Mouse (Mus musculus) heart, embryonic 12.5 days (tissue): ENCODE data around the gene Cntrl. TPM values are rescaled to one million over a fixed set of nuclear protein-coding genes. Genes with fewer than 3 reads are reported as not detected.
A peak's percentile ranks its signal among the peaks of the same experiment; 100 is the strongest.

Experiments
- ATAC-seq: fragments of 200-750 bp; cut with Nextera tagmentation; 2 replicates; pipeline ENCODE4 v1.8.0; 2017; ENCODE audit warnings: moderate TSS enrichment, moderate library complexity; ENCODE audit not compliant: insufficient number of reproducible peaks, low FRiP score
- H3K27ac ChIP-seq: fragments of 300-500 bp; sonication (generic); 2 replicates; pipeline ENCODE4 v1.5.1; 2016; ENCODE audit warnings: mild to moderate bottlenecking, moderate library complexity; ENCODE audit not compliant: poor library complexity, severe bottlenecking
- H3K27me3 ChIP-seq: fragments of 300-500 bp; sonication (generic); replicated peaks from 2 replicates; pipeline ENCODE4 v1.6.1; 2016; ENCODE audit warnings: mild to moderate bottlenecking, moderate library complexity
- H3K36me3 ChIP-seq: fragments of 300-500 bp; sonication (generic); 2 replicates; pipeline ENCODE4 v1.6.1; 2016; ENCODE audit warnings: mild to moderate bottlenecking, moderate library complexity
- H3K4me1 ChIP-seq: fragments of 300-500 bp; sonication (generic); replicated peaks from 2 replicates; pipeline ENCODE4 v1.6.1; 2016; ENCODE audit warnings: mild to moderate bottlenecking
- H3K4me2 ChIP-seq: fragments of 300-500 bp; sonication (generic); 2 replicates; pipeline ENCODE4 v1.6.1; 2016; ENCODE audit warnings: mild to moderate bottlenecking, moderate library complexity
- H3K4me3 ChIP-seq: fragments of 300-500 bp; sonication (generic); 2 replicates; pipeline ENCODE4 v1.5.1; 2016; ENCODE audit warnings: mild to moderate bottlenecking
- H3K9ac ChIP-seq: fragments of 300-500 bp; sonication (generic); 2 replicates; pipeline ENCODE4 v1.6.1; 2016; ENCODE audit warnings: mild to moderate bottlenecking, moderate library complexity
- H3K9me3 ChIP-seq: fragments of 300-500 bp; sonication (generic); replicated peaks from 2 replicates; pipeline ENCODE4 v1.6.1; 2016; ENCODE audit warnings: mild to moderate bottlenecking, moderate library complexity
- WGBS: fragments of 180-500 bp; shearing (Covaris S2); methylation state at CpG from one replicate; pipeline ENCODE4 v1.1.7; 2016; 5-methylcytosine and 5-hydroxymethylcytosine counted together
- polyA plus RNA-seq: library from polyadenylated mRNA; unstranded; fragments of >200 nt; fragmentation: Nextera tagmentation; extraction: Ambion mirVana; gene quantifications from 2 replicates; pipeline ENCODE4 v1.2.1, GENCODE M21; 2016

Cntrl gene
- polyA plus RNA-seq, 1 experiment from 2014 or later = 22.0 TPM

DNA sequence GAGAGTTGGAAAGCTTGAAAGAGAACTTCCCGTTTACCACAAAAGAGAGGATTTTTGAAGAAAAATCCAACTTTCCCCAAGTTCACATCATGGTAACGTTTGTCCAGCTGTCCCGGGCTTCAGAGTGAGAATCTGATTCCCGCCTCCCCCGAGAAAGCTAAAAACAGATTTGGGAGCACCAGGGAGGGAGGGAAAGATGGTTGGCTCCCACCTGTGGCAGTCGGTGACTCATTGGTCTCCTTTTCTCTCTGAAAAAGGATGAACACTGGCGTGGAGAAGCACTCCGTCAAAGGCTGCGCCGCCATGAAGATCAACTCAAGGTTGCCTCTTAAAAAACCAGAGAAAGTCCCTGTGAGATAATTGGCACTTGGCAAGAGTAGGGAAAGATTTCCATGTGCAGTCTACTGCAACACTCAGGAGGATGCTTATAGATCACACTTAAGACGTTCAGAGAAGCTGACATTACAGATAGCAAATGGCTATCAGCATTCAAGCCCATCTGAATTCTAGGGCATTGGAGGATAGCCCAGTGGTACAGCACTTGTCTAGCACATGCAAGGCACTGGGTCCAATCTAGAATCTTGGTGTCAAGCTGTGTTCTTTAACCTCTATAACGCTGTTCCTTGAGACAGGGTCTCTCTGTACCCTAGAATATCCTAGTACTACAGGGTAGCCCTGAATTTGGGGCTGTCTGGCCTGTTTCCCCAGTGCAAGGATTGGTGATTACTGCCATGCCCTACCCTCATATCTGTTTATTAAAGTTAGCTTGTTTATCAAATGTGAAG is 66.2 kb downstream of the Cntrl start:
- WGBS = 83% methylated on average over 12 of the region's 12 CpGs
- no peak for ATAC-seq
- H3K4me1 ChIP-seq = peaks cover 30% of the 10 kb centered on the region
- peaks cover 87% of the 10 kb centered on the region for H3K36me3 ChIP-seq
- H3K27me3 ChIP-seq = no peaks in the 10 kb centered on the region
- no peak overlapping the region for H3K9ac ChIP-seq
- no peaks in the 10 kb centered on the region for H3K9me3 ChIP-seq
- no peak overlapping the region for H3K4me2 ChIP-seq
- no peak overlapping the region for H3K27ac ChIP-seq
- no peak overlapping the region for H3K4me3 ChIP-seq

GRCm38 (mm10) chr2:35178153-35178552 is 68.9 kb downstream of the Cntrl start:
- no peak overlapping the region for H3K9ac ChIP-seq
- no peak overlapping the region for H3K4me2 ChIP-seq
- peaks cover 81% of the 10 kb centered on the region for H3K36me3 ChIP-seq
- no peak overlapping the region for H3K4me3 ChIP-seq
- H3K4me1 ChIP-seq = peaks cover 21% of the 10 kb centered on the region
- H3K9me3 ChIP-seq = no peaks in the 10 kb centered on the region
- H3K27me3 ChIP-seq = no peaks in the 10 kb centered on the region
- ATAC-seq = no peak
- H3K27ac ChIP-seq = no peak overlapping the region
- 83% methylated on average over 3 of the region's 3 CpGs for WGBS

DNA sequence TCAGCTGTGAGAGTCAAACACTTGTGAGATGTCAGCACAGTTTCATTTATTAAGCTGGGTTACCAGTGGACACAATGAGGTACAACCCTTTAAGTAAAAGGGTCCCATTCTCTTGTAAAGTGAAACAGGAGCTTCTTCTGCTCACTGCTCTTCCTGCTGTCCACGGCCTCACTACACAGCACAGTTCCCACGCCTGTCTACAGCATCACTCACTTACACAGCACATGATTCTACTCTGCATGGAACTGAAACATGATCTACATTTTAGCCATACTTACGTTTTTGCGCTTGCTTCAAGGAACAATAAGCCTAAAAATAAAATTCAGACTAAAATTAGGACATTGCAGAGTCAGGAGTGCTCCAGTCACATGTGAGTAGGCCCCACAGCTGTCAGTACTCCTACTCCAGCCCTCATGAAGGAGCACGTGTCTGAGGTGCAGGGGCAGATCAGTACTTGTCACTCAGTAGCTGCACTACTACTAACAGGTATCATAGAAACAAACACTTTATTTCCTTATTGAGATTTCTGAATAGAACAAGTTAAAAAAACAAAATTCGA is 73.9 kb downstream of the Cntrl start:
- Histone ChIP-seq H3K4me1 (peaks cover 10% of the 10 kb centered on the region; the same call in 1 of the 2 replicates), H3K4me2 (no peak overlapping the region), H3K4me3 (no peak overlapping the region), H3K36me3 (peaks cover 55% of the 10 kb centered on the region), H3K27me3 (no peaks in the 10 kb centered on the region), H3K9me3 (no peaks in the 10 kb centered on the region), H3K27ac (peak overlapping the region; percentile 79), H3K9ac (no peak overlapping the region)
- WGBS = 64% methylated on average over 6 of the region's 6 CpGs
- ATAC-seq = 0 out of 2 replicates have a peak, but pooled peaks have one; percentile 45

DNA sequence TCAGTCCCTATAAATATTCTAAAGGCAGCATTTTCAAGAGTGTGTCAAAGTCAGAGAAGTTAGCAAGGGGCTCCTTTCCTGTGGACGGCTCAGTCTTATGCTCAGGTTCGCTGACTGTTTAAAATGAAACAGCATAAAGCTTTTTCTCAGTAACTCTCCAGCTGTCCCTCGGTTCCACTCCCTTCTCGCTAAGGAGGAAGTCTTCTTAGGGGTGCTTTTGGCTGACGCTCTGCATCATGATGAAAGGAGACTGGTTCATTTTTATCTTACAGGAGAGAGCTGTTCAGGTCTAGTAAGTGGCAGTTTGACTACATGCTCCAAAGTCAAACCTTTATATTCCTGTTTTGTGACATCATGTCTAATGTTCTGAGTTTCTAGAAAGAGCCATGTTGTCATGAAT is 79.6 kb downstream of the Cntrl start:
- Histone ChIP-seq H3K27me3 (no peaks in the 10 kb centered on the region), H3K9ac (no peak overlapping the region), H3K4me2 (no peak overlapping the region), H3K4me1 (peaks cover 7% of the 10 kb centered on the region), H3K4me3 (no peak overlapping the region), H3K27ac (no peak overlapping the region), H3K36me3 (peaks cover 42% of the 10 kb centered on the region), H3K9me3 (no peaks in the 10 kb centered on the region)
- 81% methylated on average over 5 of the region's 5 CpGs for WGBS
- no peak for ATAC-seq

GRCm38 (mm10) chr2:35193976-35194375 is 84.7 kb downstream of the Cntrl start:
- no peak overlapping the region for H3K9ac ChIP-seq
- no peaks in the 10 kb centered on the region for H3K27me3 ChIP-seq
- H3K27ac ChIP-seq = no peak overlapping the region
- ATAC-seq = no peak
- no peak overlapping the region for H3K4me2 ChIP-seq
- WGBS = 86% methylated on average over 1 of the region's 1 CpGs
- H3K4me1 ChIP-seq = peaks cover 13% of the 10 kb centered on the region
- peaks cover 21% of the 10 kb centered on the region for H3K36me3 ChIP-seq
- no peak overlapping the region for H3K4me3 ChIP-seq
- H3K9me3 ChIP-seq = no peaks in the 10 kb centered on the region

- peaks cover 18% of the 10 kb centered on the region for H3K4me1 ChIP-seq
- no peak overlapping the region for H3K4me3 ChIP-seq
- no peaks in the 10 kb centered on the region for H3K27me3 ChIP-seq
- H3K4me2 ChIP-seq = no peak overlapping the region
- H3K27ac ChIP-seq = no peak overlapping the region
- 64% methylated on average over 6 of the region's 6 CpGs for WGBS
- peaks cover 8% of the 10 kb centered on the region for H3K36me3 ChIP-seq
- no peak overlapping the region for H3K9ac ChIP-seq
- no peaks in the 10 kb centered on the region for H3K9me3 ChIP-seq
- ATAC-seq = no peak
These were observed 86.6 kb downstream of the Cntrl start for GRCm38 (mm10) chr2:35195626-35196544.

GRCm38 (mm10) chr2:35199541-35199940 is 90.2 kb downstream of the Cntrl start:
- no peaks in the 10 kb centered on the region for H3K9me3 ChIP-seq
- peak overlapping the region; percentile 99; the same call in 1 of the 2 replicates for H3K27ac ChIP-seq

GRCm38 (mm10) chr2:35199971-35200897 is 90.9 kb downstream of the Cntrl start:
- peak; percentile 87 for ATAC-seq
- Histone ChIP-seq H3K9me3 (no peaks in the 10 kb centered on the region), H3K36me3 (no peaks in the 10 kb centered on the region), H3K9ac (peak overlapping the region; percentile 99), H3K27me3 (no peaks in the 10 kb centered on the region), H3K4me3 (peak overlapping the region; percentile 89), H3K27ac (peak overlapping the region; percentile 99), H3K4me1 (peaks cover 15% of the 10 kb centered on the region), H3K4me2 (peak overlapping the region; percentile 76)
- under 1% methylated on average over 86 of the region's 90 CpGs for WGBS

More at GRCm38 (mm10) chr2:35199541-35199940, 90.2 kb downstream of the Cntrl start:
- no peak for ATAC-seq
- Histone ChIP-seq H3K4me2 (peak overlapping the region; percentile 76), H3K9ac (peak overlapping the region; percentile 99), H3K4me3 (peak overlapping the region; percentile 89), H3K36me3 (no peaks in the 10 kb centered on the region), H3K4me1 (peaks cover 15% of the 10 kb centered on the region), H3K27me3 (no peaks in the 10 kb centered on the region)
- WGBS = 9% methylated on average over 5 of the region's 5 CpGs

DNA sequence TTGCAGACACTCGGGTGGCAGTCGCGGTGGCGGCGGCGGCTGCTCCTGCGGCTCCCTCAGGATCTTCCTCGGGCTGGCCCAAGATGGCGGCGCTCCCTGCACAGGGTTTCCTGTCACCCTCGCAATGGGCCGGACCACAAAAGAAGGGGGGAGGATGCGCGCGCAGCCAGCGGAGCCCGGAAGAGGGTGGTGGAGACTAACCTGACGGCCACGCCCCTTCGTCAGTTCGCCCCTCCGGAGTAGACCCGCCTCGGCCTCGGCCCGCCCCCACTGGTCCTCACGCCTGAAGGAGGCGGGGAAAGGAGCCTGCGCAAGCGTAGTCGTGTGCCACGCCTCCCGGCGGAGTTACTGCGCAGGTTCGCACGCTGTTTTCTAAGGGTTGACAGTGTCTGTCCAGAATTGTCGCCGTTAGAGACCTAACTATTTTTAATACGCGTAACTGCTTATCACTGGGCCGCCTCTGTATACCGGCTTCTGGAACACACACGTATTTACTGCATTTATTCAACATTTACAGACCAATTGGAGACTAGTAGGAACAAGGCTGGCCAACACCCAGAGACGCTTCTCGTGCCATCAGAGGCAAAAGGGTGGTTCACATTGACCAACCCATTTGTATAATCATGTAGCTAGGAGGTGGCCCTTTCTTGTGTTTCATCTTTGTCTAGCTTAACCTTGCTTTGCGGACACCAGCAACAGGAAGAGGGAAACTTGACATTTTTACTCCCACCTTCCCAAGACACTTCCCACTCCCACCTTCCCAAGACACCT is 91.8 kb downstream of the Cntrl start, which contains the start of gene Rab14:
TSS of gene Rab14 (minus strand) at position 223 of the 771 bp plus-strand sequence.
- under 1% methylated on average over 45 of the region's 47 CpGs for WGBS
- H3K4me1 ChIP-seq = peaks cover 15% of the 10 kb centered on the region
- ATAC-seq = peak; percentile 98
- H3K36me3 ChIP-seq = no peaks in the 10 kb centered on the region
- H3K4me3 ChIP-seq = peak within 1 kb of the TSS; percentile 89
- no peaks in the 10 kb centered on the region for H3K9me3 ChIP-seq
- H3K27ac ChIP-seq = peak within 1 kb of the TSS; percentile 99
- peak within 1 kb of the TSS; percentile 99 for H3K9ac ChIP-seq
- peak within 1 kb of the TSS; percentile 76 for H3K4me2 ChIP-seq
- no peaks in the 10 kb centered on the region for H3K27me3 ChIP-seq

DNA sequence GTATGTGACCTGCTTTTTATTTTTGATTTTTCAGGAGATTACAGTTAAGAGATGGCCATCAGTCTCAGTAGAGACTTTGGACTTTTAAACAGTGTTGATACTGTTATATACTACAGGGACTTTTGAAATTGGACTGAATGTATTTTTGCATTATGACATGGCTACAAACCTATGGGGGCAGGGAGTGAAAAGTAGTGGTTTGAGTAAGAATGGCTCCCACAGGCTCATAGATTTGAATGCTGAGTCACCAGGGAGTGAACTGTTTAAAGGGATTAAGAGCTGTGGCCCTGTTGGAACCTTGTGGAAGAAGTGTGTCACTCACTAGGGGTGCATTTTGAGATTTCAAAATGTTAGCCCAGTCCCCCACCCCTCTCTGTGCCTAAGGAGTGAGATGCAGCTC is 94.4 kb downstream of the Cntrl start:
- peaks cover 19% of the 10 kb centered on the region; the same call in 1 of the 2 replicates for H3K4me1 ChIP-seq
- H3K27ac ChIP-seq = no peak overlapping the region
- ATAC-seq = no peak
- no peaks in the 10 kb centered on the region for H3K27me3 ChIP-seq
- H3K4me3 ChIP-seq = no peak overlapping the region
- H3K9ac ChIP-seq = no peak overlapping the region
- no peaks in the 10 kb centered on the region for H3K9me3 ChIP-seq
- H3K4me2 ChIP-seq = no peak overlapping the region
- H3K36me3 ChIP-seq = no peaks in the 10 kb centered on the region
